Mouse (Mus musculus) spleen, adult 2 months (tissue): Measurements from ENCODE around the gene Ptpa.

ENCODE experiments used
- CTCF ChIP-seq: fragments of 200-500 bp; IDR thresholded peaks from 2 replicates; pipeline ENCODE4 v1.5.1; 2011; ENCODE audit warnings: mild to moderate bottlenecking, inconsistent platforms; ENCODE audit not compliant: insufficient read depth, insufficient read length, insufficient replicate concordance; ENCODE audit errors: extremely low read depth
- POLR2A ChIP-seq: fragments of 200-500 bp; IDR thresholded peaks from 2 replicates; pipeline ENCODE4 v1.6.1; 2011; ENCODE audit warnings: low read depth, low read length, inconsistent platforms

- no peak for TF ChIP-seq POLR2A
- TF ChIP-seq CTCF = no peak
These were observed 12.0 kb upstream of the Ptpa start for GRCm38 (mm10) chr2:30403870-30404269.
